Mouse (Mus musculus): Measurements from ENCODE around the gene Acot4.

DNA sequence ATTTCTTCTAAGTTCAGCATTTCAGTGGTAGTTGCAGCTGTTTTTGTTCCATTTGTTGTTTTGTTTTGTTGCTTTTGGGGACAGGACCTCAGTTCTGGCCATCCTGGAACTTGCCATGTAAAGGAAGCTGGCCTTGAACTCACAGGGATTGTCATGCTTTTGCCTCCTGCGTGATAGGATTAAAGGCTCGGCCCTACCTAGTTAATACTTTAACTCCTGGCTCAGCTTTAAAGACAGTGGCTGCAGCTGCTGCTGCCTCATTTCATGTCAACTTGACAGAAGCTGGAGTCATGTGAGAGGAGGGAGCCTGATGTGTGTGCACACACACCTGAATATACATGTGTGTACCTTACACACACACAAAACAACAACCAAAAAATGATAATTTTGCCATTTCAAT is 5.9 kb downstream of the Acot4 start:
- no peak for TF ChIP-seq POLR2A (IDR thresholded peaks at IDR 0.05; ENCODE audit: extremely low read depth, insufficient read depth, low read length)
- TF ChIP-seq CTCF (IDR thresholded peaks at IDR 0.05; ENCODE audit: low read depth, low read length): no peak
